Mouse (Mus musculus): ENCODE measurements around the gene Sla2. TPM values are rescaled to one million over a fixed set of nuclear protein-coding genes. Genes with fewer than 3 reads are reported as not detected.
"Not testable (repeated sequence)": the region's sequence is repeated elsewhere in the genome, so short reads cannot be mapped to it uniquely, and the experiment has no call there.

The Sla2 gene
- polyA plus RNA-seq, 1 experiment from 2014 or later = 0.24 TPM

DNA sequence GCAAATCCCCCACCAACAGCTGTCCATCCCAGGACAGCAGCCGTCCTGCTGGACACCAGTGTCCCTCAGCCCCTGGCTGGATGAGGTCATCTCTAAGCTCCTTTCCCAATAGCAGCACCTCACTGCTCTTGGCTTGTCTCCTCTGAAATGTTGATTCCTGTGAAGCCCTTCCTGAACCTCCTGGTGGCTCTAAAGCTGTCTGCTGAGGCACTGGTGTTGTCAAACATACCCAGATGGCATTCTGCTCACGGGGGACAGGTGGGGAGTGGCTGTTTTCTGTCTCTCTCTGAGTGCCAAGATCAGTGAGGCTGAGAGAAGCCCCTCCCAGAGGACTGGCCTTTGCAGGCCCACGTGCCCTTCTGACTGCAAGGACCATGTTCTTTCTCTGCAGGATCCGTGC, 18.9 kb upstream of the Sla2 start:
- not testable (repeated sequence) for H3K4me3 ChIP-seq (ENCODE audit: low read depth, low read length); H3K9ac ChIP-seq (replicated peaks; ENCODE audit: low read depth, low read length); H3K4me1 ChIP-seq (ENCODE audit: control insufficient read depth, insufficient read depth, low read length); H3K9me3 ChIP-seq (ENCODE audit: control insufficient read depth, low read length); H3K36me3 ChIP-seq (ENCODE audit: control insufficient read depth, insufficient read depth, low read length); ATAC-seq (ENCODE audit: low read depth); H3K27me3 ChIP-seq (ENCODE audit: control insufficient read depth, insufficient read depth, low read length); H3K27ac ChIP-seq (ENCODE audit: low read depth, low read length); H3K4me2 ChIP-seq (ENCODE audit: low read depth, low read length)
- WGBS = 36% methylated on average over 4 of the region's 4 CpGs

DNA sequence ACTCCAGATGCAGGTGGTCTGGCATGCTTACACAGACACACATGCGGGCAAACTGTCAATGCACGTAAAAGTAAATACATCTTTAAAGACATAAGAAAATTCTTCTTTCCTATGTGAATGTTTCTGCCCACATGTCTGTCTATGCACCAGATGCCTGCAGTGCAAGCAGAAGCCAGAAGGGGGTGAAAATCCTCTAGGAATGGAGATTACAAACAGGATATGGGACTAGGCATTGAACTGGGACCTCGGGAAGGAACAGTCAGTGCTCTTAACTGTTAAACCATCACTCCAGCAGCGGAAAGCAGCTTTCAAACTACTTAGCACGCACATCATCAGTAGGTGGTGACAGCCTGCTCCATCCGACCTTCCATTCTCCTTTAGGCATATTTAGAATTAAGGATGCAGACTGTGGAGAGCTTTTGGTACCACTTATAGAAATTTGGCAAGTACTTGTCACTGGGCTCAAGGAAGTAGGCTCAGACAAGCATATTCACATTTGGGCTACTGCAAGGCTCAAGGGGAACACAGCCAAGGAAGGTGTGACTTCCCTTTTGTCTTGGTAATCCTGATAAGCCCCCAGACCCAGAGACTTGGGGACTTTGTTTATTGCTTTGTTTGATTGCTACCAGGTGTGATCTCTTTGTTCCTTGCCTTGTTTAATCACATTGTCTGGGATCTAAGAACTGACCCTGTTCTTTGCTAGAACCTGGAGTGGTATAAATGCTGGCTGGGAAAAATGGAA, 18.2 kb upstream of the Sla2 start:
- Histone ChIP-seq H3K9ac (replicated peaks; ENCODE audit: low read depth, low read length) (no peak overlapping the region), H3K4me2 (ENCODE audit: low read depth, low read length) (no peak overlapping the region), H3K27ac (ENCODE audit: low read depth, low read length) (no peak overlapping the region), H3K9me3 (ENCODE audit: control insufficient read depth, low read length) (no peaks in the 10 kb centered on the region), H3K27me3 (ENCODE audit: control insufficient read depth, insufficient read depth, low read length) (no peaks in the 10 kb centered on the region), H3K36me3 (ENCODE audit: control insufficient read depth, insufficient read depth, low read length) (no peaks in the 10 kb centered on the region), H3K4me1 (ENCODE audit: control insufficient read depth, insufficient read depth, low read length) (no peaks in the 10 kb centered on the region), H3K4me3 (ENCODE audit: low read depth, low read length) (no peak overlapping the region)
- ATAC-seq (ENCODE audit: low read depth) = no peak
- 34% methylated on average over 6 of the region's 6 CpGs for WGBS

DNA sequence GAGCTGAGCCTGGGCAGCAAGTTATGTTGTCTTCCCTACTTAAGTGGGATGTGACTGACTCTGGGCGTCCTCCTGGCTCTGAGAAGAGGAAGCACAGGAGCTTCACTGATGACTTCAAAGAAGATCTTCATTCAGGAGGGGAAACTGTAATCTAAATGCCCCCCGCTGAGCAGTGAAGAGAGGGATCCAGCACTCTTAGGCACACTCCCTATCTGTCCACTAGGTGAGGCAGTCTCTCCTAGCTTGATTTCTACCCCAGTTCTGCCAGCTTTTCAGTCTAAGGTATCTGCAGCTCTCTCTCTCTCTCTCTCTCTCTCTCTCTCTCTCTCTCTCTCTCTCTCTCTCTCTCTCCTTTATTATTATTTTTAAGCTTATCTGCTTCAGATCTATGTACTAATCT, 16.4 kb upstream of the Sla2 start:
- Histone ChIP-seq H3K9me3 (ENCODE audit: control insufficient read depth, low read length) (no peaks in the 10 kb centered on the region), H3K4me1 (ENCODE audit: control insufficient read depth, insufficient read depth, low read length) (no peaks in the 10 kb centered on the region), H3K4me2 (ENCODE audit: low read depth, low read length) (no peak overlapping the region), H3K36me3 (ENCODE audit: control insufficient read depth, insufficient read depth, low read length) (no peaks in the 10 kb centered on the region), H3K9ac (replicated peaks; ENCODE audit: low read depth, low read length) (no peak overlapping the region), H3K4me3 (ENCODE audit: low read depth, low read length) (no peak overlapping the region), H3K27ac (ENCODE audit: low read depth, low read length) (no peak overlapping the region), H3K27me3 (ENCODE audit: control insufficient read depth, insufficient read depth, low read length) (no peaks in the 10 kb centered on the region)
- WGBS = 30% methylated on average over 2 of the region's 2 CpGs
- ATAC-seq (ENCODE audit: low read depth) = no peak

DNA sequence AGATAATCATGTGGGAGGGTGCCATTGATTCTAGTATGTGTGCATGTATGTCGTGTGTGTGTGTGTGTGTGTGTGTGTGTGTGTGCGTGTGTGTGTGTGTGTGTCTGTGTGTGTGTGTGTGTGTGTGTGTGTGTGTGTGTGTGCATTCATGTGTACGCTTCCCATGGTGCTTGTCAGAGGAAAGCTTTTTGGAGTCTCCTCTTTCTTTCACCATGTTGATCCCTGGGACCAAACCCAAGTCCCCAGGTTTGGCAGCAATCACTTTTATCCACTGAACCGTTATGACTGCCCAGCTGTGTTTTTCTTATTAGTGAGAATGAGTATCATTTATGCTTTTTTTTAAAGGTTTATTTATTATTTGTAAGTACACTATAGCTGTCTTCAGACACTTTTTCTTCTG, 15.4 kb upstream of the Sla2 start:
- not testable (repeated sequence) for H3K9me3 ChIP-seq (ENCODE audit: control insufficient read depth, low read length); H3K9ac ChIP-seq (replicated peaks; ENCODE audit: low read depth, low read length); H3K27ac ChIP-seq (ENCODE audit: low read depth, low read length); H3K4me1 ChIP-seq (ENCODE audit: control insufficient read depth, insufficient read depth, low read length); H3K4me3 ChIP-seq (ENCODE audit: low read depth, low read length); H3K36me3 ChIP-seq (ENCODE audit: control insufficient read depth, insufficient read depth, low read length); H3K4me2 ChIP-seq (ENCODE audit: low read depth, low read length); H3K27me3 ChIP-seq (ENCODE audit: control insufficient read depth, insufficient read depth, low read length); ATAC-seq (ENCODE audit: low read depth)
- WGBS = 81% methylated on average over 4 of the region's 4 CpGs

DNA sequence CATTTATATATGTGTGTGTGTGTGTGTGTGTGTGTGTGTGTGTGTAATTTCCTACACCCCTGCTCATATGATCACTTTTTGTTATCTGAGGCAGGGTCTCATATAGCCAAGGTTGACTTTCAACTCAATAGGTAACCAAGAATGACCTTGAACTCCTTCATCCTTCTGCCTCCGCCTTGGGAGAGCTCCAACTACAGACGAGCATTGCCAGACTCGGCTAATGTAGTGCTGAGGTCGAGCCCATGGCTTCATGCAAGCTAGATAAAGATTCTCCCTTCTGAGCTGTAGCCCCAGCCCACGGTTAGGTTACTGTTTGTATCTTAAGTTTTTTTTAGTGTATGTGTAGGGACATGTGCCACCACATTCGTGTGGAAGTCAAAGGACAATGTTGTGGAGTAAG, 14.9 kb upstream of the Sla2 start:
- H3K4me1 ChIP-seq (ENCODE audit: control insufficient read depth, insufficient read depth, low read length) = no peaks in the 10 kb centered on the region
- no peak overlapping the region for H3K9ac ChIP-seq (replicated peaks; ENCODE audit: low read depth, low read length)
- no peak overlapping the region for H3K27ac ChIP-seq (ENCODE audit: low read depth, low read length)
- H3K4me3 ChIP-seq (ENCODE audit: low read depth, low read length) = no peak overlapping the region
- no peak overlapping the region for H3K4me2 ChIP-seq (ENCODE audit: low read depth, low read length)
- H3K36me3 ChIP-seq (ENCODE audit: control insufficient read depth, insufficient read depth, low read length) = no peaks in the 10 kb centered on the region
- no peaks in the 10 kb centered on the region for H3K27me3 ChIP-seq (ENCODE audit: control insufficient read depth, insufficient read depth, low read length)
- no peak for ATAC-seq (ENCODE audit: low read depth)
- WGBS = 84% methylated on average over 6 of the region's 6 CpGs
- H3K9me3 ChIP-seq (ENCODE audit: control insufficient read depth, low read length) = no peaks in the 10 kb centered on the region

DNA sequence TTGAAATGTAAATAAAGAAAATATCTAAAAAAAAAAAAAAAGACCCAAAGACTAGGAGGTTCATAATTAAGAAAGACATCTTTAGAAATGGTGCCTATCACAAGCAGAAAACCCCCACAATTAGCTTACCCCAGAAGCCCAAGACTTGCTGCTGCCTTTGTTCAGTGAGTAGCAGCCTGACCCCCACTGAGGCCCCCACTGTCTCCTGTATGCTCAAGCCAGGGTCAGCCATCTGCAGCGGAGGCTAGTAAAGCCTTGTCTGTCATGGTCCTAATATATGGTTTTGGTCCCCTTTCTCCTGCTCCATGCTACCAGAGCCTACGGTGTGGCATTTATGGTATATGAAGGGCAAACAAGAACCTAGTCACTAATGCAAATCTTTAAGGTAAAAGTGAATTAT, 14.4 kb upstream of the Sla2 start:
- Histone ChIP-seq H3K27me3 (ENCODE audit: control insufficient read depth, insufficient read depth, low read length) (no peaks in the 10 kb centered on the region), H3K9ac (replicated peaks; ENCODE audit: low read depth, low read length) (no peak overlapping the region), H3K36me3 (ENCODE audit: control insufficient read depth, insufficient read depth, low read length) (no peaks in the 10 kb centered on the region), H3K27ac (ENCODE audit: low read depth, low read length) (no peak overlapping the region), H3K4me1 (ENCODE audit: control insufficient read depth, insufficient read depth, low read length) (no peaks in the 10 kb centered on the region), H3K4me2 (ENCODE audit: low read depth, low read length) (no peak overlapping the region), H3K4me3 (ENCODE audit: low read depth, low read length) (no peak overlapping the region), H3K9me3 (ENCODE audit: control insufficient read depth, low read length) (no peaks in the 10 kb centered on the region)
- WGBS = 52% methylated on average over 2 of the region's 2 CpGs
- no peak for ATAC-seq (ENCODE audit: low read depth)

DNA sequence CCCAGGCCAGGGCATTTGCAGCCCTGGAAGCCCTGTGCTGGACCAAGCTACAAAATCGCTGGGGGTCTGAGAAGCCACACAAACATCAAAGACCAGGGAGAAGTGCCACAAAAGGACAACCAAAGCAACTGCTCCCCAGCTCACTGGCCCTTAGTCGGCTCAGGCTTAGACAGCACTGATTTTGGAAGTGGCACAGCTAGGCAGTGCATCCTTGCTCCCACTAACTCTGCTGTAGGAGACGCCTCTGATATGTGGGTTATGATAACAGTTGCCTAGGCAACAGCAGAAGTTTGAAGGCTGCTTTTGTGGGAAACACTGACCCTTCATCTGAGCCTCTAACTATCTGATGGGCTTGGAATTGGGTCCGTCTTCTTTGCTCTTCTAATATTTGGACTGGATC, 12.2 kb upstream of the Sla2 start:
- Histone ChIP-seq H3K4me3 (ENCODE audit: low read depth, low read length) (no peak overlapping the region), H3K36me3 (ENCODE audit: control insufficient read depth, insufficient read depth, low read length) (no peaks in the 10 kb centered on the region), H3K9me3 (ENCODE audit: control insufficient read depth, low read length) (no peaks in the 10 kb centered on the region), H3K27ac (ENCODE audit: low read depth, low read length) (no peak overlapping the region), H3K4me2 (ENCODE audit: low read depth, low read length) (no peak overlapping the region), H3K27me3 (ENCODE audit: control insufficient read depth, insufficient read depth, low read length) (no peaks in the 10 kb centered on the region), H3K9ac (replicated peaks; ENCODE audit: low read depth, low read length) (no peak overlapping the region), H3K4me1 (ENCODE audit: control insufficient read depth, insufficient read depth, low read length) (no peaks in the 10 kb centered on the region)
- ATAC-seq (ENCODE audit: low read depth) = no peak
- 79% methylated on average over 4 of the region's 4 CpGs for WGBS

DNA sequence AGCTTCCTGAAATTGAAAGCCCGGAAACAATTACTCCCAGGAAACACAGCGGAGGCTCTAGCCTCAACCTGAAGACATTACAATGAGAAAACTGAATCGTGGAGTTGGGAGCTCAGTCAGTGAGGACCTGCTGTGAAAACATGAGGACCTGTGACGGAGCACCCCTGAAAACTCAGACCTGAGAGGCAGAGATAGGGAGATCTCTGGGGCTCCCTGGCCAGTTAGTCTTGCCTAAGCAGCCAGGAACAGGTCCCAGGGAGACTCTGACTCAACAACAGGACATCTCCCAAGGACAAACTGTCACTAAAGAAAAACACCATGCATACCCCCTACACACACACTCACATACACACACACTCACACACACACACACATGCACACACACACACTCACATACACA, 11.4 kb upstream of the Sla2 start:
- Histone ChIP-seq H3K36me3 (ENCODE audit: control insufficient read depth, insufficient read depth, low read length) (no peaks in the 10 kb centered on the region), H3K27me3 (ENCODE audit: control insufficient read depth, insufficient read depth, low read length) (no peaks in the 10 kb centered on the region), H3K4me1 (ENCODE audit: control insufficient read depth, insufficient read depth, low read length) (no peaks in the 10 kb centered on the region), H3K27ac (ENCODE audit: low read depth, low read length) (no peak overlapping the region), H3K9me3 (ENCODE audit: control insufficient read depth, low read length) (no peaks in the 10 kb centered on the region), H3K4me3 (ENCODE audit: low read depth, low read length) (no peak overlapping the region), H3K9ac (replicated peaks; ENCODE audit: low read depth, low read length) (no peak overlapping the region), H3K4me2 (ENCODE audit: low read depth, low read length) (no peak overlapping the region)
- no peak for ATAC-seq (ENCODE audit: low read depth)
- WGBS = 73% methylated on average over 4 of the region's 4 CpGs

DNA sequence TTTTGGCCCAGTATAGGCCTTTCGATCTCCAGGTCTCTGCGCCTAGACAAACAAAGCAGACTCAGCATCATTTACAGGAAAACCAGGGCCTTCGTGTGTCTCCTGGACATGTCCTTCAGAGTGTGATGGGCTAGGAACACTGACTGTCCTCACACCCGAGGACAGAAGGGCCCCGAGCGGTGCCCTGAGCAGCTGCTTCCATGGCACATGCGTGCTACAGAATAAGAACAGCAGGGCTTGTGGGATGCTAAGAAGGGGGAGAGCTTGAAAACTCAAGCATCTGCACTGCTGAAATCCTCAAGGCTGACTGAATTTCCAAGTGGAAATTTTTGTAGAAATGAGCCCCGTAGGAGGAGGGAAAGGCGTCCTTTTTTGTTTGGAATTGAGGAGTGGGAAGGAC, 10.0 kb upstream of the Sla2 start:
- no peak overlapping the region for H3K4me2 ChIP-seq (ENCODE audit: low read depth, low read length)
- 87% methylated on average over 9 of the region's 9 CpGs for WGBS
- no peaks in the 10 kb centered on the region for H3K27me3 ChIP-seq (ENCODE audit: control insufficient read depth, insufficient read depth, low read length)
- 0 out of 2 replicates have a peak, but pooled peaks cover under 1% of the 10 kb centered on the region for H3K4me1 ChIP-seq (ENCODE audit: control insufficient read depth, insufficient read depth, low read length)
- no peak overlapping the region for H3K9ac ChIP-seq (replicated peaks; ENCODE audit: low read depth, low read length)
- no peak overlapping the region for H3K4me3 ChIP-seq (ENCODE audit: low read depth, low read length)
- no peaks in the 10 kb centered on the region for H3K36me3 ChIP-seq (ENCODE audit: control insufficient read depth, insufficient read depth, low read length)
- no peak for ATAC-seq (ENCODE audit: low read depth)
- no peaks in the 10 kb centered on the region for H3K9me3 ChIP-seq (ENCODE audit: control insufficient read depth, low read length)
- H3K27ac ChIP-seq (ENCODE audit: low read depth, low read length) = no peak overlapping the region

All from neural tube, embryonic 14.5 days (tissue).